Mouse (Mus musculus) retina, postnatal 1 day (tissue): ENCODE data around the gene Fkbp14.

Experiments
- DNase-seq: peaks from one replicate; pipeline ENCODE4 v3.0.0-alpha.2; 2012

Gene Fkbp14

DNA sequence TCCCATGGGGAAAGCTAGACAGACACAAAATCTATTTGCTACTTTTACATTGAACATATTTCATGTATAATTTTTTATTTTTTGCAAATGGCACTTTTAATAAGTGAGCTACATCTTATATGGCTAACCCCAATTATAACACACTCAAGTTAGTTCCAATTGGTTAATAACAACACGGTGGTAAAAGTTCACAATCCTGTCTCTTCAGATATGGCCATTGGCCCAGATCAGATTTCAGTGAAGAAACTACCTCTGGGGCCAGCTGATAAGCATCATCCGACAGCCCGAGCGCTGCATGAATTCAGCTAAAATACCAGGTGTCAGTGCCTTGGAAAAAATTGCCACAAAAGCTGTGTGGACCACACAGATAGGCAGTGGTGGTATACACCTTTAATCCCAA, 9.4 kb downstream of the Fkbp14 start:
- DNase-seq, result no peak

DNA sequence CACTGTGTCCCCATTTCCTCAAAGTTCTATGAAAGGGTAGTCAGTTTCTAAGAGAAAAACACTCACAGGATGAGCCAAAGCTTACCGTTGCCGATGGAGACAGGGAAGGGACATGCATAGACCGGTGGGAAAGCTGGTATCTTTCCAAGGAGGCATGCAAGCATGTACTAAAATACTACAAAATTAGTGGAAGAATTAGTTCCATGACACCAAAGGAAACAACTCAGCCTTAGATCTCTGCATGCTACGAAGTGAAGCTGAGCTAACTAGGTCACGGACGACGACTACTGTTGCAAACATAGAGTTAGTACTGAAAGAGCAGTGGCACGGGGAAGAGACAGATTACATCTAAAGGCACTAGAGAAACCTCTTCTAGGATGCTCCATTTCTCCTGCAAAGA, 10.2 kb downstream of the Fkbp14 start:
- peak; percentile 45 for DNase-seq

DNA sequence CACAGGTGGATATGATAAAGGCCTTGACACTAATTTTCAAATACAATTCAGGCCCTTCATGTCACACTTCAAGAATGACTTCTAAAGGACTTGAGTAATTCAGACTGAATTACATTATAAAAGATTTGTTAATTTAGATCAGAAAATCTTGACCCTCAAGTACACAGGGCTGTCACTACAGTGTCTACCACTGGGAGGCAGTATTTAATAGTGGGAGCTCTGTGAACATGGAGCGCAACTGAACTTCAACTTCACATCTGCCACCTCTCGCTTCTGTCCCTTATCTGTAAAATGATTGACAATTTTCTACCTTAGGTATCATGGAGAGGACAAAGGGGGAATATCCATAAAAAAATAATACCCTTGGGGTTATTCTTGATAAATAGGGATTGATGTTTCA, 10.9 kb downstream of the Fkbp14 start:
- DNase-seq, result peak; percentile 80

DNA sequence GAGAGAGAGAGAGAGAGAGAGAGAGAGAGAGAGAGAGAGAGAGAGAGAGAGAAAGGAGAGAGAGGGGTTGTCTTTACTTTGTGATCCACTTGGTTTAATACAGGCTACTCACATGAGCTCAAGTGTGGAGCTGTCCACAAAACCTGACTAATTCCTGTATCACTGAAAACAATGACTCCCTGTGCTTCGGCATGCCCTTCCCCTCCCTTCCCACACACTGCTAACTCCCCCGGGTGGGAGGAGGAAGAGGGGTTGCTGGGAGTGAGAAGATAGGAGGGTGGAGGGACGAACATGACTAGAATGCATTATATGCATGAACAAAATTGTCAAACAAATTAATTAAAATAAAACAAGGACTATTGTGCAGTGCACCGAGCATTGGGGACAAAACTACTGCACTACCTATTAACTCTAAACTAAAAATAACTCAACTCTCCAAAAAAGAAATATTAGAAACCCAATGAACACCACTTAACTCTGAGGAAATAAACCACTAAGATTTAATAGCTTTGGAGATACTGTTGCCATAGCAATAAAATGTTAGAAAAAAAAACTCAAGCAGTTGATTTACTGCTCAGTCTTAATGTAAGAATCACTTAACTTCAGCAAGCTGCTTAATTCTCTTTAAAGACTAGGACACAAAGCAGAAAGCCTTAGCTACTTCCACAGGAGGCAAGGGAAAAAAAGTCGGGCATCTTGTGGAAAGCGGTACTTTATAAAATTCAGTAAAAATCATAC, 23.7 kb downstream of the Fkbp14 start:
- DNase-seq, result peak; percentile 78

DNA sequence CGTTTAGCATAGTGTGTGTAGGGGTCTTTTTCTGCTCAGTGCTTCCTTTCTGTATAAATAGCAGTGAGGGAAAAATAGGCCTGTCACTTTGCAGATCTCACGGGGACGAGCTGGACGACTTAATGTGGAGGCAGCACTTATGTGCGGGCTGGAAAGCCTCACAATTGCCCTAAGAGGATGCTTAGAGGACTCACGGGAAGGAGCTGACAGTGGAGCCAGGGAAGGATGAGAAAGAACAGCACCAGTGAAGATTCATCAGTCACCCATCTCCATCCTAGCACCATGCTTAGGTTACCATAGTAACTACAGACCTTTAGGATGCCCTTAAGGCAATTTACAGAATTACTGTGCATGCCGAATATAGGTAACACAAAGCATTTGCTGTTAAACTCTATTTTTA, 27.3 kb downstream of the Fkbp14 start:
- DNase-seq, result peak; percentile 56

DNA sequence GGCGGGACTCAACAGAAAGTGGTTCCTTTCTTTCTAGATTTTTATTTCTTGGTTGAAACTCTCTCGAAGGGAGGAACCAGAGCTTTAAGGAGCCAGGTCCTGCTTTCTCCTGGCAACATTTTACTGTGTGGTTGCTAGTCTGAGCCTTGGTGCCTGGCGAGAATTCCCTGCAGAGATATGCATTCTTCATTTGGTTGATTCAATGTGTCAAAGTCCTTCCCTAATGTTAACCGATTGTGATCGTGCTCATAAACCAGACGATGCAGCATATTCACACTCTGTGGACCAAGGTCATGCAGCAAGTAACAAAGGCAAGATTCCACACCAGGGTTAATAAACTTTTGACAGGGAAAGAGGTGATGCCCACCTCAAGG, 30.6 kb downstream of the Fkbp14 start:
- no peak for DNase-seq

DNA sequence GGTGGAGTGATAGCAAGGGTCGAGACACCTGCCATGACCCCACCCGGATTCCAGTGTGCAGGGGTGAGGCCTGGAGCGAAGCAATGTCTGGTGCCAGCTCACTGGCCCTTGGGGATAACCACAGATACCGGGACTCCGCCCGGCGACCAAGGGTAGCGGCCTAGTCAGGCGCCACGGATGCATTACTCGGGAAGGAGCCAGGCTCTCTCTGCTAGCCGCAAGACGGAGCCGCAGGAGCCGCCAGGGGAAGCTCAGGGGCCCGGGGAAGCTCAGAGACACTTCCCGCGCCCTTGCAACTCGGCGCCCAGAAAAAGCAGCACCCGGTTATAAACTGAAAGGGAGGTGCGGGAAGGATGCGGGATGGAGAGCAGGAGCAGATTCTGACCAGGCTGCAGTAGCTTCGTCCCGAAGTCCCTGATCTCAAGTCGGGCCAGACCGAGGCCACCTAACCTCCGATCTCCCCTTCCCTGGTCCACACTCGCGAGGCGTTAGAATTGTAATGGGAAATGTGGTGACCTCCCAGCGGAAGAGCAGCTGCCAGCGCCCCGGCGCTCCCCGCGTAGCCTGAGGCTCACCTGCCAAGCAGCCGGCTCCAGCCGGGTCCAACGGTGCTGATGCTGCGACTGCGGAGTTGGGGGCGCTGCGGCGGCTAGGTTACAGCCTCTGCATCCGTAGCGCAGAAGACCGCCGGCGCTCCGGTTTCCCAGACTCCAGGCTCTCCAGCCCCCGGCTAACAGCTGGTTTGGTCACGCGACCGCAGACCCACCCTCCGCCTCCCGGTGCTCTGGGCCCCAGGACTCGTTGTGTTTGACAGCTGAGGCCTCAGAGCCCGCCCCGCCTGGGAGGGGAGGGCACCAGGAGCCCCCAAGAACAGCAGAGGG, 31.2 kb downstream of the Fkbp14 start, which contains the start of gene Scrn1:
TSS of gene Scrn1 (minus strand) at position 825 of the 881 bp plus-strand sequence.
- DNase-seq, result peak; percentile 91

DNA sequence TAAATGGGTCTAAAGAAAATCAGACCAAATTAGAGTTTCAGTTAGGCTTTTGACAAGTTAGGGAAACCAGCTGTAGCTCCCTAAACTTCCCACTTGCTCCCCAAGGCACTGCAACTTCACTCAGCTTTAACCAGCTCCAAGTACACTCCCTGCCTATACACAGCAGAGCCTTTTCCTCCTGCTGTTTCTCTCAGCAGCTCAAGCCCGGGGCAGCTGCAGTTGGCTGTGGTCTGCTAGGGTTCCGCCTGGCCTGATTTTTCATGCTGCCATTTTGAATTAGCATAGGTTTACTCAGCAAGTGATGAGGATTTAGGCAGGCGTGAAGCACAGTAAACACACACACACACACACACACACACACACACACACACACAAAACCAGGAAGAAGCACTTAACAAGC, 32.1 kb downstream of the Fkbp14 start:
- peak; percentile 91 for DNase-seq

DNA sequence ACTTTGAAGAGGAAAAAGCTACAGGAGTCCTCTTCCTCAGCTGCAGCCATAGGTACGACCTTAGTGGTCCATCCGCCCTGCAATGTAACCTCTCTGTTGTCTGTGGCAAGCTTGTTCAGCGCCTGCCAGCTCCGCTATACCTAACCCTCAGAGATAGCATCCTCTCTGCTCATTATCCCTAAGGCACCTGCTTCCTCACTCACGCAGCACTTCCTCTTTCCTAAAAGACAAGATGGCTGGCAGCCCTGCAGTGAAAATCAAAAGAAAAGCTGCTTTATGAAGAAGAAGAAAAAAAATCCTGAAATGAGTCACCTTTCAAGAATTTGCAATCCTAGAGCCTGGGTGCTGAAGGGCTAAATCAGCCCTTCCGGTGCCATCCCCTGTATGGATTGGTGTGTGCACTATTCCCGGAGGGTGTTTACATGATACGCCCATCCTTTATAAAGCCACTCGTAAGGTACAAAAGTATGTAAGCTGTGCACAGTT, 32.6 kb downstream of the Fkbp14 start:
- DNase-seq, result peak; percentile 59

DNA sequence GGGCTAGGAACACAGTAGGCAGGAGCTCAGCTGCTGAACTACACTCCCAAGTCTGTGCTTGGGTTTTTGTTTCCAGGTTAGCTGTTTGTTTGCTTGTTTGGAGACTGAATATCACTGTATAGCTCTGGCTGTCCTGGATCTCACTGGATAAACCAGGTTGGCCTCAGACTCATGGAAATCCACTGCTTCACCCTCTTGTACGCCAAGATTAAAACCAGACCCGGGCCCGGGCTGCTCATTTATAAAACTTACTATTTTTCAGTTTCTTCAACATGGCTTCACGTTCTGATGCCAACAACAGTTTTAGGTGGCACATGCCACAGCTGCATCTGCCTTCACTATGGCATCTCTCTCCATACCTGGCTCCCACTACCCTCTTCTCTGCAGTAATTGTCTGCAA, 33.5 kb downstream of the Fkbp14 start:
- no peak for DNase-seq

DNA sequence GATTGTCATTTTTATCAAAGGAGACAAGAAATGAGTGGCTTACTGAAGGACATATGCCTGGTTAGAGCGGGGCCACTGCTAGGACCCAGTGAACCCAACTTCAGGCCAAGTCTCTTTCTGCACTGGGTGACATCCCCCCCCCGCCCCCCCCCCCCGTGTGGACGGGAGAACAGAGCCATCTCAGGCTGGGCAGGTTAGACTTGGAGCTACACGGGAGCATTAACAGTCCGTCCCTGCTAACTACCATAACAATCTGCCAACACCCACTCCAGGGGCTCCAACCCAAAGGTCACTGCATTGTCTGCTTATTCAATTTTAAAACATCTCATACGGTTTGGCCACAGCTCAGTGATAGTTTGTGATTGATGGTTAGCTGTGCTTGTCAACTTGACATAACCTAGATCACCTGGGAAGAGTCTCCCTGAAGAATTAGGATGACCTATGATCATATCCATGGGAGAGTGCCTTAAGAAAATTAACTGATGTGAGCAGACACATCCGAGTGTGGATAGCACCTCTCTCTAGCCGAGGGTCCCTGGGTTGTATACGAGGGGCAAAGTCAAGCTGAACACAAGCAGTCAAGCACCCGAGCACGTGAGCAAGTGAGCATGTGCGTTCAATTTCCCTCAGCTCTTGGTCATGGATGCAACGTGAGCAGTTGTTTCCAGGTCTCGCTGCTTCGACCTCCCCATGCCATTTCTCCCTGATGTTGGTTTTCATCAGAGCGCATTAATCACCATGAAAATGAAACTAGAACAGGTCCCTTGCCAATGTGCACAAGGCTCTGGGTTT, 34.9 kb downstream of the Fkbp14 start:
- DNase-seq, result no peak

DNA sequence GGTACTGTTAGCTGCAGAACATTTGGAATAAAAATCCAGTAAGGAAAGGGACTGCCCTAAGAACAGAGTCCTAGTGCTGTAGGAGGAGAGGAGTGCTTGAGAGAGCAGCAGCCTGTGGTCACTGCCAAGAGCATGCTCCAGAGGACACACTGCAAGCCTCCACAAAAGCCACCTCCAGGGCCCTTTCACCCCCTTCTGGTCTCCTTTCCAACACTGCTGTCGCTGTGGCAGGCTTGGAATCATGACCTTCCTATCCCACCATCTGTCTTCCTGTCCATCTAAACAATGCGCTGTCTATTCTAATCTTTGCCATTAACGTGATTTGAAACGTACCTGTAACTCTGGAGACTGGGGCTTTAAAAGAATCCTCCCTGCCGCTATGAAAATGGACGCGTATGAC, 38.6 kb downstream of the Fkbp14 start:
- peak; percentile 64 for DNase-seq

DNA sequence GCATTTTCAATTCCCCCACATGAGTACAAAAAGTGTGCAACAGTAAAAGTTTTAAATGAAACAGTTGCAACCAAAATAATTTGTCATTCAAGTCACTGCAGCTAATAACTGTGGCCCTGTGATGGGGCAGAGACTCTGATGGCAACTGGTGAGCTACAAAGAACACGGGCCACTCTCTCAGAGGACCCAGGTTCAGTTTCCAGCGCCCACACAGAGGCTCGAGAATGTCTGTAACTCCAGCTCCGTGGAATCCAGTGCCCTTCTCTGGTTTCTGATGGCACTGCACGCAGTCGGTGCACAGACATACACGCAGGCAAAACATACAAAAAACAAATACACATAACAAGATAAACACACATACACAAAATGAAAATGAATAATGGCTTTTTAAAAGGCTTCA, 39.4 kb downstream of the Fkbp14 start:
- no peak for DNase-seq

DNA sequence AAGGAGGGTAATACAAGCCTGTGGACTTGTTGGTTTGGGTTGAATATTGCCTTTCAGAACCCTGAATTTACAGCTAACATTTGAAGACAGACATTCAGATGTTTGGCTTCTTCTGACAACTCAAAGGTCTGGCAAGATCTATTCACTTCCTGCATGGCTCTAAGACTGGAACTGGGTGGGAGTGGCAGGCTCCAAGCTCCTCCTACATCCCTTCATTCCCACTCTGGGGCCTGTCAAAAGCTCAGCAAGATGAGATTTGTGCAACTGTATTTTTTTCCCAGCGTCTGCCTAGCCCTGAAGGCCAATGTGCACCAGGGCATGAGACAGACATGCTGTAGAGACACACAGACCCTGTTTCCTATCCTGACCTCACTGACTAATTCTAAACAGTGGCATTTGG, 41.3 kb downstream of the Fkbp14 start:
- peak; percentile 69 for DNase-seq

DNA sequence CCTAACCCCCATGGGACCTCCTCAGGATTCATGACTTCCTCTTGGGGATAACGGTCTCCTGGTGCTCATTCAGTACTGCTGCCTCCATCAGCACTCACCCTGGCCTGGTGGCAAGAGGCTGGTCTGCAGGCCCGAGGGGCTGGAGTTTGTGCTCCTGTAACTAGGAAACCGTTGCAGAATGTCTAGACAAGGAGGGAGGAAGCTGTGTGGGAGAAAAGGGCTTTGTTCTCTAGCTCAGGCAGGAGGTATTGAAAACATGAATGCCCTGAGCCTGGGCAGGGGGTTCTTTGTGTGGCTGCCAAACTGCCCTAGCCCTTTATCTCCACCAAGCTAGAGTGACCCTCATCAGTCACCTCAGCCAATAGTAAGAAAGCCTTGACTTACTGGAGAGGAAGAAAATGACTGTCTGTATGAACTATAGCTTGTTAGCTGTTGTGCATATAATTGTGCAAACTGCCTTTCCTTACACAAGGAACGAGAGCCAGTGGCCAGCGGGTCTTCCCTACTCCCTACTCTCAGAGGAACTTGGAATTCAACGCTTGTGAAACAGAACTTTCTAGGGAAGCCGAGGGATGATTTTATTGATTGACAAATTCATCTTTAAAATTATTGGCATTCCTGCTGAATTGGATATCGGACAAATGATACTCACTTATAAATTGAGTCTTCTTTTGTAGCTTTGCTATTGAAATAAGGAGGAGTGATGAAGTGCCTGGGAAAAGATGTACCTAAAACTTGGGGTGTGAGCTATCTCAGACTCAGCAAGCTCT, 42.6 kb downstream of the Fkbp14 start:
- peak; percentile 94 for DNase-seq

DNA sequence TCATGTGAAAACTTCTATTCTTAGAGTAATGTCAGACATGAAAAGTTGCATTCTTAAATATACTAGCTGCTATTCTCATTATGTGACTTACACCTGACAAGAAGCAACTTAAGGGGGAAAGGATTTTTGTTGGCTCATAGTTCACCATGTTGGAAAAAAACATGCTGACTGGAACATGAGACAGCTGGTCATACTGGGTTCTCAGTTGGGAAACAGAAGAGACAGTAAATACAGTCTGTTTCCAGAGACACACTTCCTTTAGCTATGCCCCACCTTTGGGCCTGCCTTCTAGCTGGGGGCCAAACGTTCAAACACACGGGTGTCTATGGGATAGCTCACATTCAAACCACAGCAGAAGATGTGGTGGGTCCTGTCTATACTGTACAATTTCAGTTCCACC, 43.5 kb downstream of the Fkbp14 start:
- DNase-seq, result no peak

DNA sequence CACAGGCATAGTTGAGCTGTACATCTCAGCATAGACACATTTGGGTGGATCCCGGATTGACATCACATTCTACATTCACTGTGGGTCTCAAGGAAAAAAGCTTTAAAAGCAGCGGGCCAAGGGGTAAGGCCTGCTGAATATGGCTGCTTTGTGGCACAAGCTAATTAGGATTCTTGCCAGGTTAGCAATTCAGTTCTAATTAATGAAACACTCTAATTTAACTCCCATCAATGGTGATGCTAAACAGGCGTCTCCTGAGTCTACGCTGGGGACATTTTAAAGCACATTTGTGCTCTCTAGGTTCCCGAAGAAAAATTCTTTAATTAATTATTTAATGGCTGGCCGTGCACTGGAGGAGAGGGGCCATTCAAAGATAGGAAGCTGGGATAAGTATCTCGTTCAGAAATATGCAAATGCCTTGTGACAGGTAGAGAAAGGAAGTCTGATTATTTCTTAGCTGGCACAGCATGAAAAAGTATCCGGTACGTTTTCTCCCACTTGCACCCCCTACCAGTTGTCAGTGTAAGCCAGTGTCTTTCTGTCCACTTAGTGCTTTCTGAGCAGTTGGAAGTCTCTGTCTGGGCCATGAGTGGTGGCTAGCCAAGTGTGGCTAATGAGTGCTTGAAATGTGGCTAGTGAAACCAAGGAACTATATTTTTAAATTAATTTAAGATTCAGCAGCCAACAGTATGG, 44.2 kb downstream of the Fkbp14 start:
- DNase-seq, result peak; percentile 55

DNA sequence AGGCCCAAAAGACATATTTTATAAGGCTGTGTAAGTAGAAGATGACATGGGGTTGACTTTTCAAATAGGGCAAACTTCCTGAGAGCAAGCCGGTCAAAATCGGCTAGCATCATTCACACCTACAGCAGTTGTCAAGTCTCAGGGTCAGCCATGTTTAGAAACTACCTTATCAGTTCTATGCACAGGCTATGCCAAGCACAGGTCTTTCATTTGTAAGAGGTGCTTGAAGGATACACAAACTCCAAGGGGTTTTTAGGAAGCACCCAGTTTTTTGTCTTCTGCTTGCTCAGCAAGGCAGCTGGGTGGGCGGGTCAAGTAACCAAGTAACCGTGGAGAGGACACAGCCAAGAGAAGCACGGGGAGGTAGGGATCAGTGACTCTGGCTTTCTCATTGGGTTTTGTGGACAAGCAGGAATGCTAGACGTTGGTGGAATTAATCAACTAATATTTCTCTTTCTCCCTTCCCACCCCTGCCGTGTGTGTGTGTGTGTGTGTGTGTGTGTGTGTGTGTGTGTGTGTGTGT, 46.2 kb downstream of the Fkbp14 start:
- no peak for DNase-seq

DNA sequence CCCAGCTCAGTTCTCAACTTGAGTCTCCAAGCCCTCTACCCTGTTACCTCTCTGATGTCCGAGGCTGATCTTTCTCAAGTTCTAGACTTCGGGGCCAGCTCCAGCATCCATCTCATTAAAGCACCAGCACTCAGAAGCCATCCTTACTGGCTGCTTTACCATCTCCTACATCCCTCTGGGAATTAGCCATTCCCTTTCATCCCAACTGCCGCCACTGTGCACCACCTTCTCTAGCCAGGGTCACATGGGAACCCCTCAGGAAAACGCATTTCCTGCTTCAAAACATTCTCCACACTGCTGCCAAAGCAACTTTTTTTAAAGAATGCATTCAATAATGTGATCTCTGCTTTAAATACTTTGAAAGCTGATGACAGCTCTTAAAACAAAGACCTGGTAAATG, 47.8 kb downstream of the Fkbp14 start:
- DNase-seq, result no peak

DNA sequence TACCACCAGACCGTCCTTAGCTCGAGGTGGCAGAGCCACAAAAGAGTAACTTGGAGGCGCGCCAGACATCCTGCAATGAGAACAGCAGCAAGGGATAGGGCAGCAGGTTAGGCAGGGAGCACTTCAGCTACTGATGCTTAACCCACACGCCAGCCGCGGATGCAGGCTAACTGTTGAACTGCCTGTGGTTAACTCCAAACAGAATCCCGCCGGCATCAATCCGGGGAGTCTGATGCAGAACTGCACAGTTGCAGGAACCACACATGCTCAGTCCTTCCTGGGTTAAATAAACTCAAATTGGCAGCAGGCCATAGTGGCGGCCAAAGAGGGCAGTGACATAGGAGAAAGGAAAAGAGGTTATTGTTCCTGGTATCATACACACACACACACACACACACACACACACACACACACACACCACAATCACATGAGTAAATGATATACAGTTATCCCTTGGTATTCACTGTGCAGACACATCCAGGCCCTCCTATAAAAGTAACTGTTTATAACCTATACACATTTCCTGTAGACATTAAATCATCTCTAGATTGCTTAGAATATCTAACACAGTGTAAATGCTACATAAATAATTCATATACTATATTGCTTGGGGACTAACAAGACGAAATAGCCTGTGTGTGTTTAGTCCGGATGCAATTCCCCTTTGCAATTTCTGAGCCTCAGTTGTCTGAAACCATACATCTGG, 48.6 kb downstream of the Fkbp14 start:
- DNase-seq, result peak; percentile 49

DNA sequence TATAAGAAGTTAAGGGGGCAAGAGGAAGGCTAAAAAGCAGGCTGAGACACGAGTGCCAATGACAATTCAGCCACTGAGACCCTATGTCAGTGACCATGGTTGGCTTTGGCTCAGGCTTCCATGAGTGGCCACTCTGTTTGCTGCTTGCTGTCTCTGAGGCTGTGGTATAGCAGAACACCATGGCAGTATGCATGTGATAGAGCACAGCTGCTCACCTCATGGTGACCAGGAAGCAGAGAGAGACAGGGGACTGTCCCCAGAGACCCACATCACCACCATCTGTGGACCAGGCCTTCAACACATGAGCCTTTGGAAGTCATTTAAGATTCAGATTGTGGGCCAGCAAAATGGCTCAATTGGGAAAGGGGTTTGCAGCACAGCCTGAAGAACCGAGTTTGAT, 53.5 kb downstream of the Fkbp14 start:
- DNase-seq, result no peak
